Mouse (Mus musculus): Measurements from ENCODE around the gene Zfp553. TPM values are rescaled to one million over a fixed set of nuclear protein-coding genes. Genes with fewer than 3 reads are reported as not detected.
A peak's percentile ranks its signal among the peaks of the same experiment; 100 is the strongest.

Zfp553 gene
- total and polyA plus RNA-seq, 2 experiments, result 2.3 to 4.5 TPM

- 76% methylated on average over 7 of the region's 7 CpGs for WGBS
- H3K27ac ChIP-seq (replicated peaks; ENCODE audit: insufficient read depth, low read depth, low read length), result no peak overlapping the region
- peaks cover 7% of the 10 kb centered on the region for H3K4me1 ChIP-seq (ENCODE audit: control insufficient read depth, insufficient read depth, low read length)
- TF ChIP-seq CTCF (IDR thresholded peaks at IDR 0.05; ENCODE audit: low read depth, low read length), result no peak
- TF ChIP-seq POLR2A (IDR thresholded peaks at IDR 0.05; ENCODE audit: extremely low read depth, insufficient read depth, low read length), result no peak
- H3K27me3 ChIP-seq (ENCODE audit: control insufficient read depth, insufficient read depth, low read length), result no peaks in the 10 kb centered on the region
- H3K36me3 ChIP-seq (ENCODE audit: control insufficient read depth, insufficient read depth, low read length), result peaks cover 9% of the 10 kb centered on the region
- peaks cover 2% of the 10 kb centered on the region; the same call in 1 of the 2 replicates for H3K79me2 ChIP-seq (ENCODE audit: control insufficient read depth, insufficient read depth, low read length)
- no peak overlapping the region for H3K4me3 ChIP-seq (ENCODE audit: insufficient read depth, low read depth, low read length)
- H3K9ac ChIP-seq (ENCODE audit: low read depth, low read length), result no peak overlapping the region
- DNase-seq (ENCODE audit: extremely low read depth, low read depth, low spot score), result no peak
These were observed 38.2 kb upstream of the Zfp553 start for GRCm38 (mm10) chr7:127194633-127195029.

GRCm38 (mm10) chr7:127195544-127196295 is 37.1 kb upstream of the Zfp553 start, which contains the start of gene Cd2bp2:
Gene Cd2bp2, minus strand, starts transcription at chr7:127196050.
- Histone ChIP-seq H3K4me3 (ENCODE audit: insufficient read depth, low read depth, low read length) (peak within 1 kb of the TSS; percentile 88), H3K27me3 (ENCODE audit: control insufficient read depth, insufficient read depth, low read length) (no peaks in the 10 kb centered on the region), H3K27ac (replicated peaks; ENCODE audit: insufficient read depth, low read depth, low read length) (peak within 1 kb of the TSS; percentile 34), H3K79me2 (ENCODE audit: control insufficient read depth, insufficient read depth, low read length) (peaks cover 2% of the 10 kb centered on the region; the same call in 1 of the 2 replicates), H3K4me1 (ENCODE audit: control insufficient read depth, insufficient read depth, low read length) (peaks cover 7% of the 10 kb centered on the region), H3K36me3 (ENCODE audit: control insufficient read depth, insufficient read depth, low read length) (peaks cover 9% of the 10 kb centered on the region), H3K9ac (ENCODE audit: low read depth, low read length) (peak within 1 kb of the TSS; percentile 65)
- WGBS, result under 1% methylated on average over 51 of the region's 51 CpGs
- TF ChIP-seq POLR2A (IDR thresholded peaks at IDR 0.05; ENCODE audit: extremely low read depth, insufficient read depth, low read length) (0 out of 2 replicates have a peak, but pooled peaks have one; percentile 16), CTCF (IDR thresholded peaks at IDR 0.05; ENCODE audit: low read depth, low read length) (no peak)
- peak; percentile 93 for DNase-seq (ENCODE audit: extremely low read depth, low read depth, low spot score)

- Histone ChIP-seq H3K4me1 (ENCODE audit: control insufficient read depth, insufficient read depth, low read length) (peaks cover 7% of the 10 kb centered on the region), H3K36me3 (ENCODE audit: control insufficient read depth, insufficient read depth, low read length) (peaks cover 9% of the 10 kb centered on the region), H3K27me3 (ENCODE audit: control insufficient read depth, insufficient read depth, low read length) (no peaks in the 10 kb centered on the region), H3K9ac (ENCODE audit: low read depth, low read length) (no peak overlapping the region), H3K79me2 (ENCODE audit: control insufficient read depth, insufficient read depth, low read length) (peaks cover 2% of the 10 kb centered on the region; the same call in 1 of the 2 replicates), H3K27ac (replicated peaks; ENCODE audit: insufficient read depth, low read depth, low read length) (no peak overlapping the region), H3K4me3 (ENCODE audit: insufficient read depth, low read depth, low read length) (no peak overlapping the region)
- 43% methylated on average over 11 of the region's 11 CpGs for WGBS
- DNase-seq (ENCODE audit: extremely low read depth, low read depth, low spot score), result no peak
- TF ChIP-seq POLR2A (IDR thresholded peaks at IDR 0.05; ENCODE audit: extremely low read depth, insufficient read depth, low read length) (no peak), CTCF (IDR thresholded peaks at IDR 0.05; ENCODE audit: low read depth, low read length) (no peak)
These were observed 36.4 kb upstream of the Zfp553 start for GRCm38 (mm10) chr7:127196484-127196883.

- 60% methylated on average over 2 of the region's 2 CpGs for WGBS
- Histone ChIP-seq H3K36me3 (ENCODE audit: control insufficient read depth, insufficient read depth, low read length) (peaks cover 7% of the 10 kb centered on the region), H3K4me3 (ENCODE audit: insufficient read depth, low read depth, low read length) (0 out of 2 replicates have a peak overlapping the region, but pooled peaks have one; percentile 17), H3K4me1 (ENCODE audit: control insufficient read depth, insufficient read depth, low read length) (peaks cover 7% of the 10 kb centered on the region), H3K79me2 (ENCODE audit: control insufficient read depth, insufficient read depth, low read length) (peaks cover 11% of the 10 kb centered on the region), H3K9ac (ENCODE audit: low read depth, low read length) (peak overlapping the region; percentile 58), H3K27me3 (ENCODE audit: control insufficient read depth, insufficient read depth, low read length) (no peaks in the 10 kb centered on the region), H3K27ac (replicated peaks; ENCODE audit: insufficient read depth, low read depth, low read length) (no peak overlapping the region)
- TF ChIP-seq POLR2A (IDR thresholded peaks at IDR 0.05; ENCODE audit: extremely low read depth, insufficient read depth, low read length) (no peak), CTCF (IDR thresholded peaks at IDR 0.05; ENCODE audit: low read depth, low read length) (no peak)
- no peak for DNase-seq (ENCODE audit: extremely low read depth, low read depth, low spot score)
These were observed 26.3 kb upstream of the Zfp553 start for GRCm38 (mm10) chr7:127206606-127207005.

GRCm38 (mm10) chr7:127207374-127208294 is 25.2 kb upstream of the Zfp553 start:
- H3K4me3 ChIP-seq (ENCODE audit: insufficient read depth, low read depth, low read length), result peak overlapping the region; percentile 78
- TF ChIP-seq POLR2A (IDR thresholded peaks at IDR 0.05; ENCODE audit: extremely low read depth, insufficient read depth, low read length), result no peak
- TF ChIP-seq CTCF (IDR thresholded peaks at IDR 0.05; ENCODE audit: low read depth, low read length), result no peak
- H3K36me3 ChIP-seq (ENCODE audit: control insufficient read depth, insufficient read depth, low read length), result peaks cover 2% of the 10 kb centered on the region; the same call in 1 of the 2 replicates
- no peak for DNase-seq (ENCODE audit: extremely low read depth, low read depth, low spot score)
- peak overlapping the region; percentile 3; the same call in 1 of the 2 replicates for H3K27ac ChIP-seq (replicated peaks; ENCODE audit: insufficient read depth, low read depth, low read length)
- H3K4me1 ChIP-seq (ENCODE audit: control insufficient read depth, insufficient read depth, low read length), result peaks cover 7% of the 10 kb centered on the region
- no peaks in the 10 kb centered on the region for H3K27me3 ChIP-seq (ENCODE audit: control insufficient read depth, insufficient read depth, low read length)
- H3K79me2 ChIP-seq (ENCODE audit: control insufficient read depth, insufficient read depth, low read length), result peaks cover 11% of the 10 kb centered on the region
- peak overlapping the region; percentile 78 for H3K9ac ChIP-seq (ENCODE audit: low read depth, low read length)
- WGBS, result 1% methylated on average over 53 of the region's 53 CpGs

Data from liver, adult 2 months (tissue).